Mouse (Mus musculus): ENCODE results near the gene Phf1. TPM values are rescaled to one million over a fixed set of nuclear protein-coding genes. Genes with fewer than 3 reads are reported as not detected.

The Phf1 gene
- polyA plus RNA-seq, 1 experiment from 2014 or later = 11.9 TPM

- Histone ChIP-seq H3K9ac (replicated peaks) (no peak overlapping the region), H3K27ac (replicated peaks) (no peak overlapping the region), H3K9me3 (no peaks in the 10 kb centered on the region), H3K4me1 (peaks cover 53% of the 10 kb centered on the region), H3K4me2 (replicated peaks) (no peak overlapping the region), H3K4me3 (no peak overlapping the region), H3K27me3 (no peaks in the 10 kb centered on the region), H3K36me3 (peaks cover 33% of the 10 kb centered on the region)
- no peak for ATAC-seq (ENCODE audit: low FRiP score, low read depth)
- 82% methylated on average over 12 of the region's 12 CpGs for WGBS
These were observed 3.6 kb downstream of the Phf1 start for GRCm38 (mm10) chr17:26936453-26936852.

DNA sequence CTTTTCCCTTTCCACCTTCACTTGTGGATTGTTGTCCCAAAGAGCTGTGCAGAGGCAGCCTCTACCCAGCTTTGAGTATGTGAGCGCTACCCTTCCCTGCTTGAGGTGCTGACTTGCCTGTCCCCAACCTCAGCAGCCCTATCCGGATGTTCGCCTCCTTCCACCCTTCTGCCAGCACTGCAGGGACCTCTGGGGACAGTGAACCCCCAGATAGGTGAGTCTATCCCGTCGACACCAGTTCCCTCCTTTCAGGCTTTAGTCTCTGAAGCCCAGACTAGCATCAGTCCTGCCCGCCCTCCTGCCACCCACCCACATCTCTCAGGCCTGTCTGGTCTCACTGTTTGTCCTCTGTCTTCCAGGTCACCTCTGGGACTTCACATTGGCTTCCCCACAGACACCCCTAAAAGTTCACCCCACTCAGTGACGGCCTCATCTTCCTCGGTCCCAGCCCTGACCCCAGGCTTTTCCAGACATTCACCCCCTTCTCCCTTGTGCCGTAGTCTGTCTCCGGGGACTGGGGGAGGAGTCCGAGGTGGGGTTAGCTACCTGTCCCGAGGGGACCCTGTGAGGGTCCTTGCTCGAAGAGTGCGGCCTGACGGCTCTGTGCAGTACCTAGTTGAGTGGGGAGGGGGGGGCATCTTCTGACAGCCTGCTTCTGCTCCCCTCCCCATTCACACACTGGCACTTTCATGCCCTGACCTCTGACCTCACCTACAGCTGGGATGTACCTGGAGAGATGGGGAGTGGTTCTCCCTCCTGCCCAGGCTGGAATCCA, 4.3 kb downstream of the Phf1 start:
- 85% methylated on average over 15 of the region's 15 CpGs for WGBS
- Histone ChIP-seq H3K4me1 (peaks cover 59% of the 10 kb centered on the region), H3K4me3 (no peak overlapping the region), H3K9ac (replicated peaks) (0 out of 2 replicates have a peak overlapping the region, but pooled peaks have one; percentile 1), H3K27ac (replicated peaks) (no peak overlapping the region), H3K36me3 (peaks cover 33% of the 10 kb centered on the region), H3K9me3 (no peaks in the 10 kb centered on the region), H3K4me2 (replicated peaks) (peak overlapping the region; percentile 98; the same call in 1 of the 2 replicates), H3K27me3 (no peaks in the 10 kb centered on the region)
- ATAC-seq (ENCODE audit: low FRiP score, low read depth) = no peak

GRCm38 (mm10) chr17:26937883-26938695, 5.2 kb downstream of the Phf1 start:
- no peaks in the 10 kb centered on the region for H3K9me3 ChIP-seq
- H3K27ac ChIP-seq (replicated peaks) = no peak overlapping the region
- H3K4me2 ChIP-seq (replicated peaks) = peak overlapping the region; percentile 98
- H3K4me1 ChIP-seq = peaks cover 61% of the 10 kb centered on the region
- peaks cover 33% of the 10 kb centered on the region for H3K36me3 ChIP-seq
- 63% methylated on average over 16 of the region's 16 CpGs for WGBS
- H3K9ac ChIP-seq (replicated peaks) = peak overlapping the region; percentile 66
- peak overlapping the region; percentile 69 for H3K4me3 ChIP-seq
- H3K27me3 ChIP-seq = no peaks in the 10 kb centered on the region
- ATAC-seq (ENCODE audit: low FRiP score, low read depth) = no peak

GRCm38 (mm10) chr17:26938731-26939130, 5.9 kb downstream of the Phf1 start:
- H3K27me3 ChIP-seq = no peaks in the 10 kb centered on the region
- no peak for ATAC-seq (ENCODE audit: low FRiP score, low read depth)
- H3K4me2 ChIP-seq (replicated peaks) = peak overlapping the region; percentile 98
- under 1% methylated on average over 22 of the region's 22 CpGs for WGBS
- peaks cover 58% of the 10 kb centered on the region for H3K4me1 ChIP-seq
- peak overlapping the region; percentile 66 for H3K9ac ChIP-seq (replicated peaks)
- no peaks in the 10 kb centered on the region for H3K9me3 ChIP-seq
- H3K27ac ChIP-seq (replicated peaks) = peak overlapping the region; percentile 86
- peak overlapping the region; percentile 69 for H3K4me3 ChIP-seq
- peaks cover 33% of the 10 kb centered on the region for H3K36me3 ChIP-seq

- under 1% methylated on average over 70 of the region's 70 CpGs for WGBS
- peak within 1 kb of the TSS; percentile 97 for H3K27ac ChIP-seq (replicated peaks)
- H3K4me1 ChIP-seq = peaks cover 55% of the 10 kb centered on the region
- no peaks in the 10 kb centered on the region for H3K9me3 ChIP-seq
- peak within 1 kb of the TSS; percentile 69 for H3K4me3 ChIP-seq
- peak; percentile 95 for ATAC-seq (ENCODE audit: low FRiP score, low read depth)
- H3K4me2 ChIP-seq (replicated peaks) = peak within 1 kb of the TSS; percentile 98
- peaks cover 32% of the 10 kb centered on the region for H3K36me3 ChIP-seq
- H3K27me3 ChIP-seq = no peaks in the 10 kb centered on the region
- peak within 1 kb of the TSS; percentile 76 for H3K9ac ChIP-seq (replicated peaks)
These were observed 6.5 kb downstream of the Phf1 start, which contains the start of gene Cuta for GRCm38 (mm10) chr17:26939178-26939972. TSS of gene Cuta (minus strand) at chr17:26939569.

DNA sequence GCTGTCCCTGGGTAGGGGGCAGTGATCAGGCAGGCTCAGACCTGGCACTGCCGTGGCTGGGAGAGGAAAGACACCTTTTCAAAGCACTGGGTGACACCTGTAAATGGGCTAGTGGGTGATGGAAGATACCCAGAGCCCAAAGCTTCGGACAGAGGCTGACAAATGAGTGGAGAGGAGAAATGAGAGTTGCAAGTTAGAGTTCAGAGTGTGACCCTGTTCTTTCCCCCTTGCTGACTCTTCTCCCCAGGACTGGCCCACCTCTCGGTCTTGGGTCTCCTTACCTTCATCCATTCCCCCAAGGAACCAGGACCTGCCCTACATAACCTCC, 7.1 kb downstream of the Phf1 start:
- peak; percentile 3; the same call in 1 of the 2 replicates for ATAC-seq (ENCODE audit: low FRiP score, low read depth)
- H3K4me1 ChIP-seq = peaks cover 55% of the 10 kb centered on the region

GRCm38 (mm10) chr17:26941031-26941789, 8.4 kb downstream of the Phf1 start, which contains the start of gene Syngap1:
TSS of gene Syngap1 (plus strand) at chr17:26941253.
- peak within 1 kb of the TSS; percentile 86 for H3K9ac ChIP-seq (replicated peaks)
- peak within 1 kb of the TSS; percentile 98 for H3K4me2 ChIP-seq (replicated peaks)
- H3K9me3 ChIP-seq = no peaks in the 10 kb centered on the region
- ATAC-seq (ENCODE audit: low FRiP score, low read depth) = no peak
- H3K27ac ChIP-seq (replicated peaks) = peak within 1 kb of the TSS; percentile 97
- peaks cover 14% of the 10 kb centered on the region for H3K36me3 ChIP-seq
- WGBS = 3% methylated on average over 22 of the region's 24 CpGs
- peak within 1 kb of the TSS; percentile 69 for H3K4me3 ChIP-seq
- no peaks in the 10 kb centered on the region for H3K27me3 ChIP-seq
- H3K4me1 ChIP-seq = peaks cover 65% of the 10 kb centered on the region

More for the DNA sequence above, 7.1 kb downstream of the Phf1 start:
- 0% methylated on average over 3 of the region's 3 CpGs for WGBS
- Histone ChIP-seq H3K36me3 (peaks cover 27% of the 10 kb centered on the region), H3K4me3 (peak overlapping the region; percentile 69), H3K9me3 (no peaks in the 10 kb centered on the region), H3K27me3 (no peaks in the 10 kb centered on the region), H3K9ac (replicated peaks) (peak overlapping the region; percentile 76), H3K4me2 (replicated peaks) (peak overlapping the region; percentile 98), H3K27ac (replicated peaks) (peak overlapping the region; percentile 97)

GRCm38 (mm10) chr17:26941841-26942570, 9.2 kb downstream of the Phf1 start:
- no peaks in the 10 kb centered on the region for H3K9me3 ChIP-seq
- 9% methylated on average over 4 of the region's 4 CpGs for WGBS
- H3K27me3 ChIP-seq = no peaks in the 10 kb centered on the region
- peak overlapping the region; percentile 86 for H3K9ac ChIP-seq (replicated peaks)
- peak overlapping the region; percentile 60 for H3K4me3 ChIP-seq
- H3K27ac ChIP-seq (replicated peaks) = peak overlapping the region; percentile 97
- no peak for ATAC-seq (ENCODE audit: low FRiP score, low read depth)
- H3K36me3 ChIP-seq = peaks cover 6% of the 10 kb centered on the region
- peaks cover 72% of the 10 kb centered on the region for H3K4me1 ChIP-seq
- H3K4me2 ChIP-seq (replicated peaks) = peak overlapping the region; percentile 98

GRCm38 (mm10) chr17:26945824-26946495, 13.1 kb downstream of the Phf1 start:
- Histone ChIP-seq H3K9ac (replicated peaks) (peak overlapping the region; percentile 72), H3K36me3 (no peaks in the 10 kb centered on the region), H3K4me2 (replicated peaks) (peak overlapping the region; percentile 74), H3K9me3 (no peaks in the 10 kb centered on the region), H3K4me3 (peak overlapping the region; percentile 40), H3K27ac (replicated peaks) (peak overlapping the region; percentile 71), H3K4me1 (peaks cover 75% of the 10 kb centered on the region), H3K27me3 (no peaks in the 10 kb centered on the region)
- 23% methylated on average over 13 of the region's 13 CpGs for WGBS
- ATAC-seq (ENCODE audit: low FRiP score, low read depth) = no peak

GRCm38 (mm10) chr17:26946567-26946966, 13.7 kb downstream of the Phf1 start:
- WGBS = 2% methylated on average over 27 of the region's 37 CpGs
- no peaks in the 10 kb centered on the region for H3K27me3 ChIP-seq

More at GRCm38 (mm10) chr17:26946567-26946966, 13.7 kb downstream of the Phf1 start:
- Histone ChIP-seq H3K4me3 (peak overlapping the region; percentile 40), H3K9ac (replicated peaks) (peak overlapping the region; percentile 72), H3K27ac (replicated peaks) (peak overlapping the region; percentile 71), H3K9me3 (no peaks in the 10 kb centered on the region), H3K4me1 (peaks cover 76% of the 10 kb centered on the region), H3K36me3 (no peaks in the 10 kb centered on the region), H3K4me2 (replicated peaks) (peak overlapping the region; percentile 74)
- ATAC-seq (ENCODE audit: low FRiP score, low read depth) = 0 out of 2 replicates have a peak, but pooled peaks have one; percentile 14
